Mouse (Mus musculus): Measurements from ENCODE around the gene Cks1b.

Cks1b gene

GRCm38 (mm10) chr3:89396654-89397005 lies 21.6 kb downstream of the Cks1b start:
- in situ Hi-C loops (cut with MseI, MboI): no loop called here

GRCm38 (mm10) chr3:89395806-89396653 lies 22.2 kb downstream of the Cks1b start:
- in situ Hi-C loops (cut with MseI, MboI): no loop called here

DNA sequence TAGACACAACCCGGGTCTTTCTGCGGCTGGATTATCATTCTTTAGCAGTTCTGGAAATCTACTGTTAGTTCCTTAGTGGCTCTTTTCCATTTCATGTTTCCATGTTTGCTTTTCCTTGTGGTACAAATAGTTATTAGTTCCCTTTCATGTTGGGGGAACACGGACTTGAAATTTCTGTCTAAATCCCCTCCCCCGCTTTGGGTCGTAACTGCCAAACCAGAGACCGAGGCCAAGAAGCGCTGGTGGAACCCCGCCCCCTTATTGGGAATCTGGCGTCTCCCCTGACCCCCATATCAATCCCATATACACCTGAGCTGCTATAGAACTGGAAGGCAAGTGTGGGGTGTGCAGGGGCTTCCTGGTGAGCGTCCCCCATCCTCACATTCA lies 22.8 kb downstream of the Cks1b start:
- in situ Hi-C loops (cut with MseI, MboI): no loop called here

DNA sequence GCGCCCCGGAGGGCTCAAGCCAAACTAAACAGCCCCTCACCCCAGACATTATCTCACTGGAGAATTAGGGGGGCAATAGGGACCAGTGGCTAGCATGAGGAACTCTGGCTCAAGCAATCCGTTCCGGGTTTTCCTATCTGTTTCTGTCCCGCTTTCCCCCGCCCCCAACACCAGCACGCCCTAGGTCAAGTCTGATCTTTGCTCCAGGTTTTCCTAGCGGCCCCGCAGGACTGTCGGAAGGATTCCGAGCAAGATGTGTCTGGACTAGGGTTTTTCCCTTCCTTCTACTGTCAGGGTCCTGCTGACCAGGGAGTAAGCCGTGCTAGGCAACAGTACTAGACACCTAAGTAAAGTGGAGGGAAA lies 23.3 kb downstream of the Cks1b start:
- in situ Hi-C loops (cut with MseI, MboI): no loop called here

DNA sequence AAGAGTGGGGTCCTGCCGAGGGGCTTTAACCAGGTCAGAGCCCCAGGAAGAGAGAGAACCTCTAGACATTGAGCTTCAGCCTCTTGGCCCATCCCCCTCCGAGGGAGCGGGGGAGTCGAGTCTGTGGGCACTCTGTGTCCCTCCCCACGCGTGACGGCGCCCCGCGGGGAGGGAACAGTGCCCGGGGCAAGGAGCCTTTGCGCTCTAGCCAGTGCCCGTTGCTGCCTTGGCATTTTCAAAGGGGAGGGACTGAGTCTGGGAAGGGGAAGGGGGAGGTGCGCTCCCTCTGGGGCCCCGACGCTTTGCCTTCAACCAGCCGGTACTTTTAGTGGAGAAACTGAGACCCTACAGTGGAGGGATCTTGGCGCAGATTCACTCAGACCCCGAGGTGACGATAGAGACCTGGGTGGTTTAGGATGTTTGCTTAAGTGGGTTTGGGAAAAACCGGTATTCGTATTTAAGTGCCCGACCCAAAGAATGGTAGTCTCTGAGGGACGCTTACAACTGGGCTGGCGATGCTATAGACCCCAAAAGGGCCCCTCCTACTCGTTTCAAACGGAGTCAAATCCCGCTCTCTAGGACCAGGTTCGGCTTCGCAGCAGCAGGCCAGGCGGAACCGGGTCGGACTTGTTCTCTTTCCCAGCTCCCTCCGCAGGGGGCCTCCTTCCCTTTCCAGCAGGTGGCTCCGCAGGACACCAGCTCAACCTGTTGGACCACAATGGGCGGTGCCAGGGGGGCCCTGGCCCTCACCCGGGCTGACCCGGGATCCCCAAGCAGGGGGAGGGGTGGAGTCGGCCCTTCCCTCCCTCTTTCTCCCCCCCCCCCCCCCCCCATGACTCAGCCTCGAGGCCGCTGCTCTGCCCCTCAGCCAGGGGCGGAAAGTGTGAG lies 23.9 kb downstream of the Cks1b start, which contains the start of gene Zbtb7b:
Gene Zbtb7b, minus strand, starts transcription at position 771 of the 888 bp plus-strand sequence.
- in situ Hi-C loops (cut with MseI, MboI): no loop called here

GRCm38 (mm10) chr3:89393605-89394004 lies 24.6 kb downstream of the Cks1b start:
- in situ Hi-C loops (cut with MseI, MboI): no loop called here

DNA sequence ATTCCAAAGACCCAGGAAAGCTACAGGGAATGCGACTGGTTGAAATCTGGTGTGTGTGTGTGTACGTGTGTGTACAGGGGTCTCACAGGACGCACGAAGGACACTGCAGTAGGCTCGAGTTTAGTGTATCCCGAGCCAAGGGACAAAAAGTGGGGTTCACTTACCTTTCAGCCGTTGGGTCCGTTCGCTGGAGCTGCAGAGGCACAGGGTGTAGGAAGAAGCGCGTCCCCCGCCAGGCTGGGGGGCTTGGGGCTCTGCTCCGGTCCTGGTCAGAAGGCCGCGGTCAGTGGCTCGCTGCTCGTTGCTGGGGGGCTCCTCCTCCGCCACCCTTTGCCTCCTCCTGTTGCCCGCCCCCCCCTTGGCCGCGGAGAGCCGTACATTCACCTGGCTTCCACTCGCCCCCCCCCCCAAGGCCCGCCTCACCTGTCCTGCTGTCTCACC lies 25.3 kb downstream of the Cks1b start:
- in situ Hi-C loops (cut with MseI, MboI): no loop called here

DNA sequence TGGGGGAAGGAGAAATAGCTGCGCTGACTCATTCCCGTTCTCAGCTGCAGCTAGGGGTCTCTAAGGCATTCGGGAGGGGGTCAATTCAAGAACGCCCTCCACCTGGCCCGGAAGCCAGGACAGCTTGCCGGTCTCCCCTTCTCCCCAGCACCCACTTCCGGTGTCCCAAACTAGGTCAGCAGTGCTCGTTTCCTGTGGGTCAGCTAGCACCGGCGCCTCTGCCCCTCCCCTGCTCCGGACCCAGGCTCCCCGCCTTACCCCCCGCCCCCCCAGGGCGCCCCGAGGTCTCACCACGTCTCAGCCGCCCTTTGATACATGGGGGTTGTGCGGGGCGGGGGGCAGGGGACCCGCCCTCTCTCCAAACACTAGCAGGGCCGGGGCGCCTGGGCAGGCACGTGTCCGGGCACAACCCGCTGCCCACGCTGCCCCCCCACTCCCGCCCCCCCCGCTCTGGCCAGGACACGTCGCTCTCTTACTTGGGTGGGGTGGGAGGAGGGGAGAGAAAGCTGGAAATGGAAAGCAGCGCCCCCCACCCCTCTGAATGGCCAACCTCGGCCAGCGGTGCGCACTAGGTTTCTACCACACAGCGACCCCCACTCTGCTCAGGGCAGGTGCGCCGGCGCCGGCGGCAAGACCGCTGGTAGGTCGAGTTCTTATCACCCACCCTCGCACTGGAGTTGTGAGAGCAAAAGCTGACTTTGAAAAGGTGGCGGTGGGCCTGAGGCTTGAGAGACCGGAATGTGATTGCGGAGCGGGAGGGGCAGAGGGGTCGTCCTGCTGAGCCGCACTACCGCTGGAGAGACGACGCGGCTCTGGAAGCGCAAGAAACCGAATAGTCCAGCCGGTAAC lies 26.3 kb downstream of the Cks1b start:
- in situ Hi-C loops (cut with MseI, MboI): no loop called here

DNA sequence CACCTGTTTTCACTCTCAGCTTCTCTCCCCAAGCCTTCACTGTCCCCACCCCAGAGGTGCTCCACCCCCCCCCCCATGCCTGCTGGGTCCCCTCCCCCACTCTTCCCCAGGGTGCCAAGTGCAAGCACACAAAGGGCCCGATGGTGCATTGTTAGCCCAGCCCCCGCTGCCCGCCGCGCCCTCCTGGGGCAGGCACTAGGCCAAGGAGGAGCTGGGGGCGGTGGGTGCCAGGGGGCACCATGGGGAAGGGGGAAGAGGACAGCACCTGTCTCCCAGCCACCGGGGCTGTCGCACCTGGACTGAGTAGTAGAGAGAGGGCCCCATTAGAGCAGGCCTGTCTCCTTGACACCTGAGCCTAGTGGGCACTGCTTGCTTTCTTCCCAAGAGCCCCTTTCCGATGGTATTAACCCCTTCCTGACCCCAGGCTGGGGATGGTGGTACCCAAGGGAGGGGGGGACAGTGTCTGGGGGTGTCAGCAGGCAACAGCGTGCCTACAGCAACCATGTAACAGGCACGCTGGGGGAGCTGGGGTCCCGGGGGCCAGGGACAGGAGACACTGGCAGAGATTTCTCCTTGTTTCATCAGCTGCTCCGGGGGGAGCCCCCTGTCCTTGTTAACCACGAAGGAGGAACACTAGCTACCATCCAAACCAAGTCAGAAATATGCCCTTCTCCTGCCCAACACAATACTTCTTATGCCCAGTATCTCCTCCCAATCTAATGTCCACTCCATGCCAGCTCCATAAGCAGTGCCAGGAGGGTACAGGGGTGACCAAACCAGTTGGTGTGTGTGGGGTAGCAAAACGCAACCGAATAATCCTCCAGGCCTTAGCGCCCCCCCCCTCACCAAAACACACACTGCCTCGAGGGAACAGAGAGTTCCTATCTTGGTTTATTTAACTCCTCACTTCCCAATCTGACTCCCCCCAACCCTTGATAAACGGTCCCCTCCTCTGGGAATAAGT lies 27.2 kb downstream of the Cks1b start:
- in situ Hi-C loops (cut with MseI, MboI): no loop called here

DNA sequence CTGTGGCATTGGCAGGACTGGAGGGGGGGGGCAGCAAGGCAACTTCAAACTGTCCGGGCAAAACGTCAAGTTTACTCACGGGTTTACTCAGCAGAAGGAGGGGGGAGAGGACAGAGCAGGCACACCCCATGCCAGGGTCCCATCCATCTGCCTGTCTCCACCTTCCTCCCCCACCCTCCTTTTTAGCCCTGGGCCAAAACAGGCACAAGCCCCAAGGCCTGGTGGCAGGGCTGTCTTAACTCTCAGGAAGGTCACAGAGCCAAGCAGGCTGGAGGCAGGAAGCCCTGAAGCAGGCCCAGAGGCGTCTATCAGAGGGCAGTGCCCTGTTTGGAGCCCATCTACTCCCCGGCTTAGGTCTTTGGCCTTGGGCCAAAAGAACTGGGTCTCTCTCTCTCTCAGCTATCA lies 28.1 kb downstream of the Cks1b start:
- in situ Hi-C loops (cut with MseI, MboI): no loop called here

- in situ Hi-C loops (cut with MseI, MboI): no loop called here
Observed at GRCm38 (mm10) chr3:89388901-89389740, 29.1 kb downstream of the Cks1b start.

- in situ Hi-C loops (cut with MseI, MboI): no loop called here
Observed at GRCm38 (mm10) chr3:89388134-89388881, 29.9 kb downstream of the Cks1b start.

GRCm38 (mm10) chr3:89387632-89388031 lies 30.6 kb downstream of the Cks1b start:
- in situ Hi-C loops (cut with MseI, MboI): no loop called here

DNA sequence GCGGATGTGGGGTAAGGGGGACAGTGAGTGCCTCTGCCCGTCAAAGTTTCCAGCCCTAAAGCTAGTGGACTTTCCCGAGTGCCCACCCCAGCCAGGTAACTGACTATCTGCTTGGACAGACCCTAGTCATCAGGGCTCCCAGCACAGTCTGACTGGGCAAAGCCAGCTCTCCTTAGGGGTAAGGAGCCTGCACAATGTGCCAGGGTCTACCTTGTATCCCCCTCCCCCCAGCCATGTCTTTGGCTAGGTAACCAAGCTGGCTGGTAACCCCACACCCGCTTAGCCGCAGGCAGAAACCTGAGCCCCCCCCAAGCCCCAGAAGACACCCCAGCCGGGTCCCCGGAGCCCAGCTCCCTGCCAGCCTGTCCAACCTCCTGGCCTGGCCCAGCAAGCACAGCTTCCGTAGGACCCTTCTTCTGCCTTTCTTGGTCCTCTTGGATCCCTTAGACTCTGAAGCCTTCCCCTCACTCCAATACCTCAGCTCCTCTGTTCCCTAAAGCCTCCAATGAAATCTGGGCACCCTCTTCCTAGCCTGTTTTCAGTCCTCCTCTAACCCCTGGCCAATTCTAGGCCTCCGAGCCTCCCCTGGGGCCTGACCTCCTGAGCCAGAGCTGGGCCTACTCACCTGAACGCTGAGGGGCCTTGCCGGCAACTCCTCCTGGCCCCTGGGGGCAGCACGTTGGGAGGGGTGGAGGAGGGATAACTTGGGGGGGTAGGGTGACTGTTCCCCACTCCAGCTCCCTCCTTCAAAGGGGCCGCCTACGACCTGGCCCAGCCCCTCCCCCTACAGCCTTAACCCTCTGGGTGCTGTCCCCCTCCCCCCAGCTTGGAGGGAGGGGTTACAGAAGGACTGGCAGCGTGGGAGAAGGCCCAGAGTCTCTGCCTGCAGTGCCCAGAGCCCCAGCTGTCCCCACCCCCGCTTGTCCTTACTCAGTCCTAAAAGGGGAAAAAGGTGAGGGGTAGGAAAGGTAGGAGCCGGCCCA lies 31.5 kb downstream of the Cks1b start:
- in situ Hi-C loops (cut with MseI, MboI): no loop called here

GRCm38 (mm10) chr3:89385451-89385850 lies 32.7 kb downstream of the Cks1b start:
- in situ Hi-C loops (cut with MseI, MboI): no loop called here

GRCm38 (mm10) chr3:89384331-89385076 lies 33.7 kb downstream of the Cks1b start:
- in situ Hi-C loops (cut with MseI, MboI): no loop called here

DNA sequence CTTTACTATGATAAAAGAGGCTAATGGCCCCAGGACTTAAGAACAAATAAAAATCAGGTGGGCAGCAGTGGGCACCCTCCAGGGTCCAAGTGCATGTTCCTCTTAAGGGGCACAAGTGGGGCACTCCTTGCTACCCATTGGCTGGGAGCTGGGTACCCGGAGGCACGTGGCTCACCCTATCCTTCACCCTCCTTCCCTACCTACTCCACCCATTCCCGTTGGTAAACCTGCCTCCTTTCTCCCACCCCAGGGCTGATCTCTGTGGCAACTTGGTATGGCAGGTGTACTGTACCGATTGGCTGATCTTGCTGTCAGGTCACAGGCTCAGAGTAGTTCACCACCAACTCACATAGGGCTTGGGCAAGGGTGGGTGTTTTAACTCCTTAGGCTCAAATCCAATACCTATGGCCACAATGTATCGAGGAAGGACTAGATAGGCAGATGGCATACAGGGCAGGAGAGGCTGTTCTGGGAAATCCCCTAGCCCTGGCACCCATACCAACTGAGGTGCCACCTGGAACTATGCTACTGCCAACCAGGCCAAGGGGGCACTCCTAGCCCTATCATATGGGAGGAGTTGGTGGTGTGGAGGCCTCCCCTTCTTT lies 34.4 kb downstream of the Cks1b start:
- in situ Hi-C loops (cut with MseI, MboI): no loop called here

All from mouse trophoblast stem cell (cell line).